Mouse (Mus musculus): Measurements from ENCODE around the gene Olfr1378. TPM values are rescaled to one million over a fixed set of nuclear protein-coding genes. Genes with fewer than 3 reads are reported as not detected.

The Olfr1378 gene
- total and polyA plus RNA-seq, 3 experiments, result not detected

- TF ChIP-seq TAL1 (IDR thresholded peaks at IDR 0.05; ENCODE audit: low read length) (no peak), SMC3 (IDR thresholded peaks at IDR 0.05; ENCODE audit: low read depth, low read length) (no peak), MAFK (IDR thresholded peaks at IDR 0.05; ENCODE audit: borderline replicate concordance, low read depth, low read length) (no peak), POLR2AphosphoS2 (IDR thresholded peaks at IDR 0.05; ENCODE audit: low read length) (no peak), USF1 (IDR thresholded peaks at IDR 0.05; ENCODE audit: low read depth, low read length) (no peak), NELFE (IDR thresholded peaks at IDR 0.05; ENCODE audit: low read depth, low read length) (no peak), USF2 (IDR thresholded peaks at IDR 0.05; ENCODE audit: borderline replicate concordance in 1 of 2, insufficient read depth in 1 of 2, low read depth in 1 of 2, low read length in 2 of 2) (no peak), CHD1 (IDR thresholded peaks at IDR 0.05; ENCODE audit: low read depth, low read length) (no peak), MAX (IDR thresholded peaks at IDR 0.05; ENCODE audit: low read length) (no peak), JUND (IDR thresholded peaks at IDR 0.05; ENCODE audit: low read depth, low read length) (no peak), UBTF (IDR thresholded peaks at IDR 0.05; ENCODE audit: borderline replicate concordance, insufficient read depth, low read depth, low read length) (no peak), ETS1 (IDR thresholded peaks at IDR 0.05; ENCODE audit: low read depth, low read length) (no peak)
- no peaks in the 10 kb centered on the region for H3K27me3 ChIP-seq (ENCODE audit: control insufficient read depth in 1 of 2, insufficient read depth in 2 of 2, low read length in 2 of 2)
- no peak for DNase-seq (ENCODE audit: low read depth, low spot score)
- H3K4me3 ChIP-seq (ENCODE audit: control insufficient read depth in 1 of 2, insufficient read depth in 1 of 2, low read depth in 2 of 2, low read length in 2 of 2), result no peak within 1 kb of the TSS
- H3K9me3 ChIP-seq (replicated peaks; ENCODE audit: insufficient read depth, low read length), result no peaks in the 10 kb centered on the region
- no peak within 1 kb of the TSS for H3K27ac ChIP-seq (ENCODE audit: control insufficient read depth, low read depth, low read length)
- H3K36me3 ChIP-seq (ENCODE audit: control insufficient read depth in 1 of 2, insufficient read depth in 2 of 2, low read length in 2 of 2), result no peaks in the 10 kb centered on the region
- no peaks in the 10 kb centered on the region for H3K4me1 ChIP-seq (ENCODE audit: control insufficient read depth in 1 of 2, insufficient read depth in 2 of 2, low read length in 2 of 2)
- no peaks in the 10 kb centered on the region for H3K79me2 ChIP-seq (ENCODE audit: control insufficient read depth, insufficient read depth, low read length, poor library complexity)
- no peak within 1 kb of the TSS for H3K9ac ChIP-seq (ENCODE audit: control insufficient read depth, low read depth, low read length, poor library complexity, severe bottlenecking)
These were observed 22.8 kb upstream of the Olfr1378 start, which contains the start of gene 4933414I15Rik for GRCm38 (mm10) chr11:50943506-50943905. TSS of gene 4933414I15Rik (minus strand) at chr11:50943765.

GRCm38 (mm10) chr11:50952290-50952689 lies 14.0 kb upstream of the Olfr1378 start:
- no peaks in the 10 kb centered on the region for H3K4me1 ChIP-seq (ENCODE audit: control insufficient read depth in 1 of 2, insufficient read depth in 2 of 2, low read length in 2 of 2)
- H3K79me2 ChIP-seq (ENCODE audit: control insufficient read depth, insufficient read depth, low read length, poor library complexity), result no peaks in the 10 kb centered on the region
- H3K9me3 ChIP-seq (replicated peaks; ENCODE audit: insufficient read depth, low read length), result no peaks in the 10 kb centered on the region
- no peaks in the 10 kb centered on the region for H3K36me3 ChIP-seq (ENCODE audit: control insufficient read depth in 1 of 2, insufficient read depth in 2 of 2, low read length in 2 of 2)
- H3K9ac ChIP-seq (ENCODE audit: control insufficient read depth, low read depth, low read length, poor library complexity, severe bottlenecking), result no peak overlapping the region
- TF ChIP-seq RCOR1 (IDR thresholded peaks at IDR 0.05; ENCODE audit: low read depth, low read length), result no peak
- no peak for TF ChIP-seq MYB (IDR thresholded peaks at IDR 0.05; ENCODE audit: low read depth, low read length)
- TF ChIP-seq GABPA (IDR thresholded peaks at IDR 0.05; ENCODE audit: low read depth, low read length), result no peak
- TF ChIP-seq POLR2AphosphoS5 (IDR thresholded peaks at IDR 0.05; ENCODE audit: borderline replicate concordance, low read depth, low read length), result no peak
- TF ChIP-seq NRF1 (IDR thresholded peaks at IDR 0.05; ENCODE audit: insufficient read depth, low read depth, low read length, poor library complexity, severe bottlenecking), result no peak
- TF ChIP-seq TBP (IDR thresholded peaks at IDR 0.05; ENCODE audit: low read depth, low read length), result no peak
- H3K27ac ChIP-seq (ENCODE audit: control insufficient read depth, low read depth, low read length), result no peak overlapping the region
- no peak for DNase-seq (ENCODE audit: low read depth, low spot score)
- no peaks in the 10 kb centered on the region for H3K27me3 ChIP-seq (ENCODE audit: control insufficient read depth in 1 of 2, insufficient read depth in 2 of 2, low read length in 2 of 2)
- H3K4me3 ChIP-seq (ENCODE audit: control insufficient read depth in 1 of 2, insufficient read depth in 1 of 2, low read depth in 2 of 2, low read length in 2 of 2), result no peak overlapping the region
